ENCODE assay signal across 8 mouse cellular contexts in the genomic region with DNA sequence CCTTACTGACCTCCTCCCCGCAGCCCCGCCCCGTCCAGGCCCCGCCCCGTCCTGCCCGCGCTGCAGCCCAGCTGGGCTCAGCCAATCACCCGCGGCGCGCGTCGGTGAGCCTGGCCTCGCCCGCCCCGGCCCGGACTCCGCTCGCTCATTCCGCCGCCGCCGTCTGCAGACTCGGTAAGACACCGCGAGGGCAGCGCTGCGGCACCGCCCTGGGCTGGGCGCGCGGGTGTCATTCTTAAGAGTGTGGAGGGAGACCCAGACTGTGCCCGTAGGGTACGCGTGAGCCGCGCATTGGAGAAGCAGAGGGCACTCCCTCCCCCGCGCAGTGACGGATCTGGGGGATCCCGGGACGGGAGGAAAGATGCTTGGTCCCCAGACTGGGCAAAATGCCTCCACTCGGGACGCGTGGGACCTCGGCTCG. TPM values are rescaled to one million over a fixed set of nuclear protein-coding genes. Genes with fewer than 3 reads are reported as not detected.
DNase-seq lines count a peak whose midpoint lies in the region; ATAC-seq and TF ChIP-seq lines count a peak whose summit lies in the region.

No protein-coding gene starts in this region.

- DNase-seq in CD4-positive helper T cell, adult 2 months (ENCODE audit: low read depth, low spot score) = peak; percentile 87
- DNase-seq in brain, adult 2 months (ENCODE audit: low read depth, low spot score) = peak; percentile 63
- peak; percentile 93 for DNase-seq in heart, embryonic 10.5 days (ENCODE audit: low spot score)
- peak; percentile 80 to 81 (median 81) for DNase-seq in liver, embryonic 14.5 days (ENCODE audit: low read depth in 3 of 3, low spot score in 3 of 3)
- peak; percentile 58 to 66 for DNase-seq in natural killer cell, adult 2 months (ENCODE audit: low spot score in 2 of 2)

- H3K9me3 ChIP-seq in heart, embryonic 10.5 days = no peaks in the 10 kb centered on the region
- H3K9me3 ChIP-seq in kidney, embryonic 14.5 days (ENCODE audit: control insufficient read depth, low read length) = no peaks in the 10 kb centered on the region
- no peaks in the 10 kb centered on the region for H3K9me3 ChIP-seq in liver, embryonic 14.5 days (ENCODE audit: control insufficient read depth, low read length)
- H3K9me3 ChIP-seq in stomach, embryonic 16.5 days (replicated peaks; ENCODE audit: control insufficient read depth, low read length) = no peaks in the 10 kb centered on the region

- H3K9ac ChIP-seq in kidney, embryonic 14.5 days (ENCODE audit: low read depth, low read length) = peak overlapping the region; percentile 25
- H3K9ac ChIP-seq in liver, embryonic 14.5 days (replicated peaks) = peak overlapping the region; percentile 71
- H3K9ac ChIP-seq in stomach, embryonic 16.5 days (ENCODE audit: low read length) = peak overlapping the region; percentile 77

- peaks cover 3% of the 10 kb centered on the region for H3K4me1 ChIP-seq in embryonic fibroblast, embryonic 13.5 days (ENCODE audit: control insufficient read depth, insufficient read depth, low read length)
- peaks cover 37% of the 10 kb centered on the region for H3K4me1 ChIP-seq in heart, embryonic 10.5 days
- peaks cover 18% of the 10 kb centered on the region for H3K4me1 ChIP-seq in kidney, embryonic 14.5 days (ENCODE audit: control insufficient read depth, insufficient read depth, low read length)
- H3K4me1 ChIP-seq in liver, embryonic 14.5 days (replicated peaks; ENCODE audit: control insufficient read depth in 2 of 2, insufficient read depth in 2 of 2, low read length in 1 of 2) = peaks cover 16 to 42% of the 10 kb centered on the region in 2 experiments
- peaks cover 22% of the 10 kb centered on the region for H3K4me1 ChIP-seq in stomach, embryonic 16.5 days (ENCODE audit: control insufficient read depth, insufficient read depth, low read length)

- TF ChIP-seq CTCF in embryonic fibroblast, embryonic 13.5 days (IDR thresholded peaks at IDR 0.05; ENCODE audit: borderline replicate concordance, insufficient read depth, low read length) = no peak
- TF ChIP-seq CTCF in liver, embryonic 14.5 days (IDR thresholded peaks at IDR 0.05; ENCODE audit: low read depth) = 0 out of 2 replicates have a peak, but pooled peaks have one; percentile 6

- peak overlapping the region; percentile 69 for H3K4me2 ChIP-seq in kidney, embryonic 14.5 days (replicated peaks; ENCODE audit: low read depth, low read length)
- peak overlapping the region; percentile 94 for H3K4me2 ChIP-seq in liver, embryonic 14.5 days (ENCODE audit: low read depth)
- H3K4me2 ChIP-seq in stomach, embryonic 16.5 days (ENCODE audit: low read depth, low read length) = peak overlapping the region; percentile 99

- H3K27me3 ChIP-seq in heart, embryonic 10.5 days (ENCODE audit: insufficient read depth, poor library complexity, severe bottlenecking) = peaks cover 19% of the 10 kb centered on the region; the same call in 1 of the 2 replicates
- no peaks in the 10 kb centered on the region for H3K27me3 ChIP-seq in kidney, embryonic 14.5 days (ENCODE audit: control insufficient read depth, insufficient read depth, low read length)
- no peaks in the 10 kb centered on the region for H3K27me3 ChIP-seq in liver, embryonic 14.5 days (ENCODE audit: control insufficient read depth, insufficient read depth, low read length)
- no peaks in the 10 kb centered on the region for H3K27me3 ChIP-seq in stomach, embryonic 16.5 days (ENCODE audit: control insufficient read depth, insufficient read depth, low read length)

- peak; percentile 78 for ATAC-seq in kidney, embryonic 14.5 days (ENCODE audit: low FRiP score, low TSS enrichment)
- peak; percentile 88 for ATAC-seq in liver, embryonic 14.5 days (ENCODE audit: insufficient read depth)
- peak; percentile 86 for ATAC-seq in stomach, embryonic 16.5 days (ENCODE audit: insufficient read depth, low FRiP score)

- TF ChIP-seq POLR2A in embryonic fibroblast, embryonic 13.5 days (IDR thresholded peaks at IDR 0.05; ENCODE audit: low read depth, low read length) = peak; percentile 87

- peak overlapping the region; percentile 62 for H3K4me3 ChIP-seq in embryonic fibroblast, embryonic 13.5 days (ENCODE audit: insufficient read depth, low read length)
- peak overlapping the region; percentile 65 for H3K4me3 ChIP-seq in heart, embryonic 10.5 days
- peak overlapping the region; percentile 63 for H3K4me3 ChIP-seq in kidney, embryonic 14.5 days (ENCODE audit: low read length)
- peak overlapping the region; percentile 63 to 68 for H3K4me3 ChIP-seq in liver, embryonic 14.5 days (ENCODE audit: insufficient read depth in 1 of 2, low read depth in 2 of 2, low read length in 2 of 2)
- peak overlapping the region; percentile 74 for H3K4me3 ChIP-seq in stomach, embryonic 16.5 days (replicated peaks; ENCODE audit: low read length)

- no peak for TF ChIP-seq EP300 in liver, embryonic 14.5 days (IDR thresholded peaks at IDR 0.05; ENCODE audit: low read depth)

- H3K36me3 ChIP-seq in heart, embryonic 10.5 days = no peaks in the 10 kb centered on the region
- H3K36me3 ChIP-seq in kidney, embryonic 14.5 days (ENCODE audit: control insufficient read depth, insufficient read depth, low read length) = no peaks in the 10 kb centered on the region
- no peaks in the 10 kb centered on the region for H3K36me3 ChIP-seq in liver, embryonic 14.5 days (replicated peaks; ENCODE audit: control insufficient read depth, insufficient read depth, low read depth)
- no peaks in the 10 kb centered on the region for H3K36me3 ChIP-seq in stomach, embryonic 16.5 days (ENCODE audit: control insufficient read depth, insufficient read depth, low read length)

- peak overlapping the region; percentile 32 for H3K27ac ChIP-seq in embryonic fibroblast, embryonic 13.5 days (ENCODE audit: insufficient read depth, low read length)
- H3K27ac ChIP-seq in heart, embryonic 10.5 days = peak overlapping the region; percentile 76
- H3K27ac ChIP-seq in kidney, embryonic 14.5 days (ENCODE audit: low read depth, low read length) = no peak overlapping the region
- peak overlapping the region; percentile 39 for H3K27ac ChIP-seq in liver, embryonic 14.5 days
- peak overlapping the region; percentile 94; the same call in 1 of the 2 replicates for H3K27ac ChIP-seq in stomach, embryonic 16.5 days (ENCODE audit: low read length)

- under 1% methylated on average over 47 of the region's 47 CpGs for WGBS in heart, embryonic 10.5 days
- WGBS in kidney, embryonic 14.5 days = 1% methylated on average over 47 of the region's 47 CpGs
- under 1% methylated on average over 47 of the region's 47 CpGs for WGBS in liver, embryonic 14.5 days (ENCODE audit: insufficient replicate concordance)
- WGBS in stomach, embryonic 16.5 days = 1% methylated on average over 47 of the region's 47 CpGs

RNA-seq across cellular contexts. Expression of a gene that starts 1.1 kb away (rescaled TPM):
- 35.2 and 38.0 TPM in 2 replicates for polyA plus RNA-seq in embryonic fibroblast, embryonic 13.5 days (2011; ENCODE audit: insufficient read length, low read depth, missing spikeins)
- 7.1 and 12.5 TPM in 2 replicates for polyA plus RNA-seq in heart, embryonic 10.5 days (2016; fragmentation: Nextera tagmentation; extraction: Ambion mirVana)
- polyA plus RNA-seq in kidney, embryonic 14.5 days (2014; fragmentation: Nextera tagmentation; extraction: Ambion mirVana) = 10.0 and 23.8 TPM in 2 replicates
- 3.5 and 4.6 TPM in 2 replicates for polyA plus RNA-seq in liver, embryonic 14.5 days (2012; rRNA removed)
- polyA plus RNA-seq in liver, embryonic 14.5 days (2014; fragmentation: Nextera tagmentation; extraction: Ambion mirVana) = 5.2 and 6.8 TPM in 2 replicates
- polyA plus RNA-seq in stomach, embryonic 16.5 days (2015; fragmentation: Nextera tagmentation; extraction: Ambion mirVana) = 30.8 and 32.7 TPM in 2 replicates

RNA-seq across cellular contexts. Expression of a gene that starts 40.4 kb away (rescaled TPM):
- 4.7 and 5.7 TPM in 2 replicates for polyA plus RNA-seq in embryonic fibroblast, embryonic 13.5 days (2011; ENCODE audit: insufficient read length, low read depth, missing spikeins)
- 7.2 and 7.4 TPM in 2 replicates for polyA plus RNA-seq in heart, embryonic 10.5 days (2016; fragmentation: Nextera tagmentation; extraction: Ambion mirVana)
- polyA plus RNA-seq in kidney, embryonic 14.5 days (2014; fragmentation: Nextera tagmentation; extraction: Ambion mirVana) = 5.4 and 8.8 TPM in 2 replicates
- 1.4 and 1.6 TPM in 2 replicates for polyA plus RNA-seq in liver, embryonic 14.5 days (2012; rRNA removed)
- polyA plus RNA-seq in liver, embryonic 14.5 days (2014; fragmentation: Nextera tagmentation; extraction: Ambion mirVana) = 2.0 and 2.3 TPM in 2 replicates
- 8.2 and 8.9 TPM in 2 replicates for polyA plus RNA-seq in stomach, embryonic 16.5 days (2015; fragmentation: Nextera tagmentation; extraction: Ambion mirVana)

RNA-seq across cellular contexts. Expression of a gene that starts 40.5 kb away (rescaled TPM):
- polyA plus RNA-seq in embryonic fibroblast, embryonic 13.5 days (2011; ENCODE audit: insufficient read length, low read depth, missing spikeins) = 47.9 and 54.3 TPM in 2 replicates
- 114 and 118 TPM in 2 replicates for polyA plus RNA-seq in heart, embryonic 10.5 days (2016; fragmentation: Nextera tagmentation; extraction: Ambion mirVana)
- 153 and 174 TPM in 2 replicates for polyA plus RNA-seq in kidney, embryonic 14.5 days (2014; fragmentation: Nextera tagmentation; extraction: Ambion mirVana)
- polyA plus RNA-seq in liver, embryonic 14.5 days (2012; rRNA removed) = 21.5 and 36.2 TPM in 2 replicates
- polyA plus RNA-seq in liver, embryonic 14.5 days (2014; fragmentation: Nextera tagmentation; extraction: Ambion mirVana) = 67.9 and 73.2 TPM in 2 replicates
- 102 and 104 TPM in 2 replicates for polyA plus RNA-seq in stomach, embryonic 16.5 days (2015; fragmentation: Nextera tagmentation; extraction: Ambion mirVana)

Comparison
In these comparisons a context has a peak if more than half of its experiments do, and no peak if none do; other contexts are left out.
1. H3K9ac ChIP-seq: peak in every context shown above with its lines; median percentile 77 in stomach, embryonic 16.5 days; 71 in liver, embryonic 14.5 days; 25 in kidney, embryonic 14.5 days.